Mouse (Mus musculus) right cerebral cortex, postnatal 14 days (tissue): ENCODE measurements around the gene Wdpcp.

Source experiments
- DNase-seq: peaks from one replicate; pipeline ENCODE4 v3.0.0; 2022

The Wdpcp gene

GRCm38 (mm10) chr11:21763201-21763600 is 191.2 kb downstream of the Wdpcp start:
- peak; percentile 11 for DNase-seq

- no peak for DNase-seq
Observed at GRCm38 (mm10) chr11:21788831-21789230, 216.8 kb downstream of the Wdpcp start.

- DNase-seq = no peak
Observed at GRCm38 (mm10) chr11:21824941-21825340, 252.9 kb downstream of the Wdpcp start.

- DNase-seq = no peak
Observed at GRCm38 (mm10) chr11:21826521-21826920, 254.5 kb downstream of the Wdpcp start.

GRCm38 (mm10) chr11:21847040-21847439 is 275.0 kb downstream of the Wdpcp start:
- no peak for DNase-seq

GRCm38 (mm10) chr11:21864000-21864399 is 292.0 kb downstream of the Wdpcp start:
- DNase-seq = peak; percentile 14

GRCm38 (mm10) chr11:21864516-21864915 is 292.5 kb downstream of the Wdpcp start:
- DNase-seq = no peak

GRCm38 (mm10) chr11:21868675-21869074 is 296.6 kb downstream of the Wdpcp start:
- no peak for DNase-seq

- no peak for DNase-seq
Observed at GRCm38 (mm10) chr11:21870863-21871262, 298.8 kb downstream of the Wdpcp start.

- no peak for DNase-seq
Observed at GRCm38 (mm10) chr11:21871728-21872127, 299.7 kb downstream of the Wdpcp start.

GRCm38 (mm10) chr11:21875077-21875476 is 303.0 kb downstream of the Wdpcp start:
- no peak for DNase-seq

GRCm38 (mm10) chr11:21894696-21895095 is 322.7 kb downstream of the Wdpcp start:
- no peak for DNase-seq

GRCm38 (mm10) chr11:21922531-21922930 is 350.5 kb downstream of the Wdpcp start:
- no peak for DNase-seq
